17 mouse cellular contexts compared by ENCODE assay signal in genomic region chr1:164294071-164294470, GRCm38 (mm10).
"Had no signal": no experiment of that assay in that cellular context is flagged by ENCODE, and none has a peak within 500 bp of the region (broad histone marks: within the 10 kb centered on the region; RNA-seq: fewer than 3 reads in every experiment).

No protein-coding gene starts in this region.

- H3K27ac ChIP-seq: hindbrain, postnatal 0 days; kidney, postnatal 0 days; layer of hippocampus, adult 2 months; limb, embryonic 10.5 days; liver, embryonic 15.5 days; lung, embryonic 15.5 days; midbrain, embryonic 10.5 days; neural tube, embryonic 15.5 days had no signal

- H3K9me3 ChIP-seq: limb, embryonic 10.5 days; liver, embryonic 15.5 days; lung, embryonic 15.5 days; midbrain, embryonic 10.5 days; neural tube, embryonic 15.5 days had no signal

- ATAC-seq: hindbrain, postnatal 0 days had no signal

- H3K4me2 ChIP-seq: liver, embryonic 11.5 days; liver, embryonic 15.5 days; lung, embryonic 15.5 days; neural tube, embryonic 15.5 days had no signal

- DNase-seq: kidney, adult 9 months; kidney, postnatal 4 days; midbrain, embryonic 14.5 days; right cerebral cortex, adult 18-20 months; right cerebral cortex, postnatal 25 days; thymus, adult 2 months; thymus, postnatal 25 days had no signal

- H3K9ac ChIP-seq: liver, embryonic 15.5 days; lung, embryonic 15.5 days; neural tube, embryonic 15.5 days had no signal

- H3K27me3 ChIP-seq: liver, embryonic 15.5 days; lung, embryonic 15.5 days; neural tube, embryonic 15.5 days had no signal

- H3K4me1 ChIP-seq: limb, embryonic 10.5 days; liver, embryonic 15.5 days; lung, embryonic 15.5 days; midbrain, embryonic 10.5 days; neural tube, embryonic 15.5 days had no signal

- H3K4me3 ChIP-seq: layer of hippocampus, adult 2 months; limb, embryonic 10.5 days; liver, embryonic 15.5 days; lung, embryonic 15.5 days; midbrain, embryonic 10.5 days; myocyte; neural tube, embryonic 15.5 days had no signal
